Mouse (Mus musculus) heart, adult 2 months (tissue): Measurements from ENCODE around the gene Mmgt2. TPM values are rescaled to one million over a fixed set of nuclear protein-coding genes. Genes with fewer than 3 reads are reported as not detected.

Experiments
- DNase-seq, 2 experiments: peaks; one replicate each; pipeline ENCODE4 v3.0.0; 2021
- H3K27ac ChIP-seq: fragments of 200-600 bp; 2 replicates; pipeline ENCODE4 v1.8.1; 2022
- H3K27me3 ChIP-seq: fragments of 200-500 bp; 2 replicates; pipeline ENCODE4 v1.6.1; 2012; ENCODE audit warnings: mild to moderate bottlenecking, low read length, inconsistent platforms, mixed read lengths; ENCODE audit not compliant: control insufficient read depth, insufficient read depth
- H3K36me3 ChIP-seq: fragments of 200-500 bp; 2 replicates; pipeline ENCODE4 v1.6.1; 2012; ENCODE audit warnings: low read length, inconsistent platforms; ENCODE audit not compliant: control insufficient read depth, insufficient read depth
- H3K4me1 ChIP-seq: fragments of 200-500 bp; 2 replicates; pipeline ENCODE4 v1.6.1; 2011; ENCODE audit warnings: low read length; ENCODE audit not compliant: control insufficient read depth, insufficient read depth
- H3K4me3 ChIP-seq: fragments of 200-600 bp; 2 replicates; pipeline ENCODE4 v1.8.1; 2022
- H3K79me2 ChIP-seq: fragments of 200-500 bp; replicated peaks from 2 replicates; pipeline ENCODE4 v1.6.1; 2012; ENCODE audit warnings: mild to moderate bottlenecking, inconsistent platforms, low read length, moderate library complexity, mixed read lengths; ENCODE audit not compliant: control insufficient read depth, insufficient read depth
- H3K9ac ChIP-seq: fragments of 200-500 bp; 2 replicates; pipeline ENCODE4 v1.6.1; 2012; ENCODE audit warnings: low read depth, mild to moderate bottlenecking, control low read depth, inconsistent platforms, low read length, mixed read lengths
- CTCF ChIP-seq: fragments of 200-600 bp; IDR thresholded peaks from 2 replicates; pipeline ENCODE4 v1.8.1; 2022; ENCODE audit warnings: antibody characterized with exemption, mild to moderate bottlenecking, moderate library complexity
- EP300 ChIP-seq: fragments of 200-500 bp; IDR thresholded peaks from 2 replicates; pipeline ENCODE4 v1.6.1; 2011; ENCODE audit warnings: low read depth, low read length, control low read depth; ENCODE audit not compliant: insufficient read depth
- POLR2A ChIP-seq: fragments of 200-500 bp; IDR thresholded peaks from 2 replicates; pipeline ENCODE4 v1.6.1; 2011; ENCODE audit warnings: mild to moderate bottlenecking, low read depth, low read length, control low read depth; ENCODE audit not compliant: insufficient read depth
- WGBS: fragments of 180-500 bp; shearing (Covaris S2); methylation state at CpG from one replicate; pipeline ENCODE4 v1.1.7; 2018; 5-methylcytosine and 5-hydroxymethylcytosine counted together
- intact Hi-C: fragments of 180-260 bp; cut with DNase I; formaldehyde crosslinking; loops from one replicate; pipeline ENCODE4 v1.15.1; 2025
- polyA plus RNA-seq: library from polyadenylated mRNA; depleted of rRNA; stranded (reverse); fragments of >200 nt; gene quantifications from 2 replicates; pipeline ENCODE4 v1.2.3, GENCODE M21; 2012
- total RNA-seq, 2 experiments: library from RNA; stranded (reverse); gene quantifications; 2 replicates each; pipeline ENCODE4 v1.2.3; 2021

The Mmgt2 gene
- total and polyA plus RNA-seq, 3 experiments, result 5.8 to 8.7 (median 8.6) TPM

DNA sequence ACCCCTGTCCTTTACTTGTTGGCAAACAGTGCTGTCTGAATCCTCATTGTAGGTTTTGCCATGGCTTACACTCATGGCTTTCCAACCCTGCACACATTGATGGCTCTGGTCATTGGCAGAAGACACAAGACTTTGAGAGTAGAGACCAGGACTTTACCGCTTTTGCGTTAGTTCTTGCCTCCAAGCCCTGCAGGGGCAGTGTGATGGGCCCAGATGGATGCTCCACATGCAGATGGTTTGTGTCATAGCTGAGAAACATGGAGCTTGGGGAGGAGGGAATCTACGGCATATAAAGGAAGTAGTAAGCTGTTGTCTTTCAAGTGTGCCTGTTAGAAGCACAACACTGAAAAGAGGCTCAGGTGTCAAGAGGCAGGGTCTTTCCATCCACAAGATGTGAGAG lies 3.6 kb downstream of the Mmgt2 start:
- H3K79me2 ChIP-seq, result peaks cover 2% of the 10 kb centered on the region; the same call in 1 of the 2 replicates
- no peak overlapping the region for H3K9ac ChIP-seq
- H3K27me3 ChIP-seq, result no peaks in the 10 kb centered on the region
- H3K36me3 ChIP-seq, result no peaks in the 10 kb centered on the region
- intact Hi-C loops, result no loop called here
- H3K27ac ChIP-seq, result no peak overlapping the region
- WGBS, result 91% methylated on average over 3 of the region's 3 CpGs
- no peak overlapping the region for H3K4me3 ChIP-seq
- H3K4me1 ChIP-seq, result peaks cover 10% of the 10 kb centered on the region
- TF ChIP-seq POLR2A, result no peak
- no peak for TF ChIP-seq CTCF
- TF ChIP-seq EP300, result no peak
- DNase-seq, result no peak

DNA sequence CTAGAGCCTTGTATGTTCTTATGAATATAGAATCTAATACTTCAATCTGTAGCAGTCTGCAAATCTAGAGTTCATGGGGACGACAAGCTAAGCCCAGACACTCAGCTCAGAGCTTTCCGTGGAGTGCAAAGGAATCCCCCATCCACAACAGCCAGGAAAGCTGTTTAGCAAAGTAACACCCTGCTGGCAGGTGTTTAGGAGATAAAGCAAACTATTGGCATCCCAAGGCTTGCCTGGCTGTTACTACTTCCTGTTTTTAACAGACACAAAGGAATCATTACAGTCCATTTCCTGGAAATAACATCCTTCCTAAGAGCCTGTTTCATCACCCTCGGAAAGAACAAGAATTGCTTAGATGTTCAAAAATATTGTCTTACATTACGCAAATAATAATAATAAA lies 12.4 kb downstream of the Mmgt2 start:
- no peaks in the 10 kb centered on the region for H3K27me3 ChIP-seq
- H3K9ac ChIP-seq, result no peak overlapping the region
- intact Hi-C loops, result no loop called here
- H3K79me2 ChIP-seq, result peaks cover 2% of the 10 kb centered on the region; the same call in 1 of the 2 replicates
- no peak for DNase-seq
- 31% methylated on average over 4 of the region's 4 CpGs for WGBS
- H3K4me1 ChIP-seq, result peaks cover 4% of the 10 kb centered on the region
- H3K36me3 ChIP-seq, result no peaks in the 10 kb centered on the region
- no peak overlapping the region for H3K27ac ChIP-seq
- no peak overlapping the region for H3K4me3 ChIP-seq
- TF ChIP-seq EP300, result no peak

DNA sequence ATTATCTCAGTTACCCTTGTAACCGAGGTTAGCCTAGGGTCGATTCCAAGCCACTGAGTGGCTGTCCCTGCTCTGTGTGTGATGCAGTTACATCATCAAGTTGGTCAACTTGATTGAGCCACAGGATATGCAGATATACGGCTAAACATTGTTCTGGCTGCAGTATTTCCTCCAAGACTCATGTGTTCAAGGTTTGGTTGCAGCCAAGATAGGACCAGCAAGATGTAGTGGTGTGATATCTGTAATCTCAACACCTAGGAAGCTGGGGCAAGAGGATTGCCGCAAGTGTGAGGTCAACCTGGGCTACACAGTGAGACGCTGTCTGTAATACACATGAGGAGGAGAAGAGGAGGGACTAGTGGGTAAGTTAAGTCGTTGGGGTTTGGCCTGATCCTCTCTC lies 15.8 kb downstream of the Mmgt2 start:
- Histone ChIP-seq H3K36me3 (no peaks in the 10 kb centered on the region), H3K9ac (no peak overlapping the region), H3K4me1 (peaks cover 2% of the 10 kb centered on the region), H3K27me3 (no peaks in the 10 kb centered on the region), H3K4me3 (no peak overlapping the region), H3K27ac (no peak overlapping the region), H3K79me2 (no peaks in the 10 kb centered on the region)
- TF ChIP-seq CTCF (no peak), POLR2A (no peak), EP300 (no peak)
- 73% methylated on average over 6 of the region's 6 CpGs for WGBS
- DNase-seq, result no peak
- intact Hi-C loops, result no loop called here

DNA sequence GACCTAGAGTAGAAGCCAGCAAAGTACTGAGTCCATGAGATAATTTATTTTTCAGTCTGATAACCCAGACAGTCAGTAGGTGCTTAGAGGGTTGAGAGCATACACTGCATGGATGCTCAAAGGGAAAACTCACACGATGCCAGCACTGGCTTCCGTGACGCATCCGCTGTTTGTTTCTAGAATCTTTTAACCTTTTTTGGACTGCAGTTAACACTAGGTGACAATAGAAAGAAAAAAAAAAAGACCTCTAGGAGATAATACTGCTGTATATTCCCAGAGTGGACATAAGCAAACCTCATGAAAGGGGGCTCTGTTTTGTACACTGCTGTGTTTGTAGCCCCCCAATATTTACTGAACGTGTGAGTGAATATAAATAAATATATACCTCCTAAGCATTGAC lies 20.5 kb downstream of the Mmgt2 start:
- Histone ChIP-seq H3K27ac (no peak overlapping the region), H3K27me3 (no peaks in the 10 kb centered on the region), H3K36me3 (no peaks in the 10 kb centered on the region), H3K4me3 (no peak overlapping the region), H3K4me1 (peaks cover 2% of the 10 kb centered on the region; the same call in 1 of the 2 replicates), H3K79me2 (no peaks in the 10 kb centered on the region), H3K9ac (no peak overlapping the region)
- no peak for TF ChIP-seq EP300
- no peak for TF ChIP-seq CTCF
- 76% methylated on average over 5 of the region's 5 CpGs for WGBS
- intact Hi-C loops, result no loop called here
- no peak for DNase-seq

DNA sequence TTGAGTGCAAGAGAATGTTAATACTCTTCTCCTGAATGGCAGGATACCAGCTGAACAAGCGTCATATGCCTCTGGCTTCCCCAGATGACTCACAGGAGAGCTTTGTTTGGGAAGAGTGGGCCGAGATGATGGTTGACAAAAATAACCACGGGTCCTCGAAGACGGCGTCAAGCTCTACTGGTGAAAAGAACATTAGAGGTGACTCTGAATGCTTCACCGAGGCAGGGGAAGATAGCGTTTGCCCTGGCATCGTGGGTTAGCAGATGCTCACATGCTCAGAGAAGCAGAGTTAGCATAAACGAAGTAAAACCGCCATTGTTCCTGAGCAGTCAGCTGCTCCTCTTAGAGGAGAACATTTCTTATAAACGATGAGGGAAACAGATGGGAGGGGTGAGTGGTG lies 21.0 kb downstream of the Mmgt2 start:
- no peak for DNase-seq
- intact Hi-C loops, result no loop called here
- H3K27me3 ChIP-seq, result no peaks in the 10 kb centered on the region
- H3K79me2 ChIP-seq, result no peaks in the 10 kb centered on the region
- peaks cover 2% of the 10 kb centered on the region; the same call in 1 of the 2 replicates for H3K4me1 ChIP-seq
- H3K27ac ChIP-seq, result no peak overlapping the region
- no peak for TF ChIP-seq CTCF
- TF ChIP-seq POLR2A, result no peak
- no peak for TF ChIP-seq EP300
- H3K9ac ChIP-seq, result no peak overlapping the region
- no peak overlapping the region for H3K4me3 ChIP-seq
- WGBS, result 15% methylated on average over 12 of the region's 12 CpGs
- H3K36me3 ChIP-seq, result no peaks in the 10 kb centered on the region

DNA sequence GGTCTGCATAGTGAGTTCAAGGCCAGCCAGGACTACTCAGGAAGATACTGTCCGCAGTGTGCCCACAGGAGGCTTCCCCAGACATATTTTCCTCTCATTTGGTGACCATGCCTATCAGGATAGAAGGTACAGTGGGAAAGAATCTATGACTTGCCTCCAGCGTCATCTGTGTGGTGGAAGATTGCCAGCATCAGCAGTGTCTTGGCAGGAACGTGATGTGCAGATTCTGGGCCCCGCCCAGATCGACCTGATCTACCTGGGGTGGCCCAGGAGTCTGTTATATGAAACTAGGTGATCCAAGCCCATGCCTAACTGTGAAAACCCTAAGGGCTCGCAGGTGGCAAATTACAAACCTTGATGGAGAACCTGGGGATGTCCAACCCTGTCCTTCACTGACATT lies 21.5 kb downstream of the Mmgt2 start:
- 69% methylated on average over 6 of the region's 6 CpGs for whole genome bisulfite sequencing
- Histone ChIP-seq H3K79me2 (no peaks in the 10 kb centered on the region), H3K4me1 (peaks cover 2% of the 10 kb centered on the region; the same call in 1 of the 2 replicates), H3K4me3 (no peak overlapping the region), H3K27me3 (no peaks in the 10 kb centered on the region), H3K36me3 (no peaks in the 10 kb centered on the region), H3K9ac (no peak overlapping the region), H3K27ac (no peak overlapping the region)
- TF ChIP-seq EP300 (no peak), POLR2A (no peak), CTCF (no peak)
- intact Hi-C loops, result no loop called here
- DNase-seq, result no peak
